Comparison of ENCODE assay signal across 8 mouse cellular contexts in the genomic region with DNA sequence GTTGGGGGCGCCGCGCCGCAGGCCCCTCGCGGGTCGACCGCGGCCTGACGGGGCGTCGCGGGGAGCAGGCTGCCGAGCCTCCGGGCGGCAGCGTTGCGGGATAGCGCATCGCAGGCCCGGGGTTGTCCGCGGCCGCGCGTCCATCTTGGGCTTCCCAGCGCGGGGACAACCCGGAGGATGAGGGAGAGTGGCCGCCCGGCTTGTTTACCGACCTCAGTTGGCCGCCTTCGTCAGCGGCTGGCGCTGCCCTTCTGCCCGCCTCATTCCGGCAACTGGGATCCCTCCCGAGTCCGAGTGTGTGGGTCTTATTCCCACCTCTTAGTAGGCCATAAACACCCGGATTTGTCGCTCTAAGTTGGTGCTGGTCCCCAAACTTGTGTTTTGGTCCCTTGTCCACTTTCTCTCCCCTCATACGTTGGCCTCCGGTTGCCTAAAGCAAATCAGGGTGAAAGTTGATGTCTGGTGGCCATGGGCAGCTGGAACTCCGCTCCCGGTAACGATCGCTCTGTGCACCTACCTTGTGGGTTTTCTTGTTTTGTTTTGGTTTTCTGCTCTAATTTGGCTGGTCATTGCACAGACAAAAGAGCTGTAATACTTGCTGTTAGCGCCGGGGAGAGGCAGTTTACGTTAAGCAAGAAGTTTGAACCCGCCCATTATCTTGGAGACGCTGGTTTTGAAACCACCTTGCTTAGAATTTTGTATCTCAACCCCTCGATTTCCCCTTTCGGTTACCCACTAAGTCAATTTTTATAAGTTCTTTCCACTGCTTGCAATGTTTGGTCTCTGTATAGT. TPM values are rescaled to one million over a fixed set of nuclear protein-coding genes. Genes with fewer than 3 reads are reported as not detected.
DNase-seq lines count a peak whose midpoint lies in the region; ATAC-seq and TF ChIP-seq lines count a peak whose summit lies in the region.

No protein-coding gene starts in this region.

- no peaks in the 10 kb centered on the region for H3K36me3 ChIP-seq in forebrain, postnatal 0 days (ENCODE audit: insufficient read depth)

- peaks cover 16% of the 10 kb centered on the region for H3K4me1 ChIP-seq in forebrain, postnatal 0 days (ENCODE audit: insufficient read depth)

- peak overlapping the region; percentile 89 for H3K9ac ChIP-seq in forebrain, postnatal 0 days

- H3K27ac ChIP-seq in forebrain, postnatal 0 days (ENCODE audit: low read depth, low read length) = peak overlapping the region; percentile 98
- H3K27ac ChIP-seq in layer of hippocampus, adult 2 months = peak overlapping the region; percentile 98

- ATAC-seq in forebrain, postnatal 0 days = peak; percentile 38; the same call in 1 of the 2 replicates

- peak overlapping the region; percentile 98 for H3K4me3 ChIP-seq in forebrain, postnatal 0 days (ENCODE audit: low read depth, low read length)
- H3K4me3 ChIP-seq in layer of hippocampus, adult 2 months = peak overlapping the region; percentile 88

- 1% methylated on average over 50 of the region's 55 CpGs for WGBS in forebrain, postnatal 0 days

- H3K9me3 ChIP-seq in forebrain, postnatal 0 days (ENCODE audit: low read length) = no peaks in the 10 kb centered on the region

- no peaks in the 10 kb centered on the region for H3K27me3 ChIP-seq in forebrain, postnatal 0 days (ENCODE audit: insufficient read depth, low read length)

- DNase-seq in MEL-GATA-1-ER (ENCODE audit: extremely low read depth, low read depth) = peak; percentile 61
- DNase-seq in cerebellum, adult 11 months = peak; percentile 49
- peak; percentile 38 for DNase-seq in forebrain, postnatal 0 days
- DNase-seq in heart, postnatal 36 days = peak; percentile 55 to 66
- peak in 1 of 2 experiments; percentile 17 for DNase-seq in layer of hippocampus, adult 2 months (ENCODE audit: low spot score in 2 of 2)
- DNase-seq in lung, postnatal 36 days = peak; percentile 47
- peak; percentile 52 for DNase-seq in ovary, postnatal 36 days (ENCODE audit: low spot score)
- DNase-seq in urinary bladder, postnatal 25 days (ENCODE audit: low spot score) = peak; percentile 36

- intact Hi-C loops in heart, postnatal 36 days (cut with DNase I) = loop anchor here (5.0 kb wide), 3 partner anchors 71 to 191 kb away; partner anchors contain the start of genes Ctbp2, Eef1akmt2 and Fgfr2

- TF ChIP-seq CTCF in forebrain, postnatal 0 days (IDR thresholded peaks at IDR 0.05; ENCODE audit: low read depth) = no peak
- TF ChIP-seq CTCF in layer of hippocampus, adult 2 months (conservative IDR thresholded peaks at IDR 0.05) = no peak; the same call in 1 of the 2 replicates

- peak overlapping the region; percentile 70 for H3K4me2 ChIP-seq in forebrain, postnatal 0 days (ENCODE audit: low read depth)

RNA-seq across cellular contexts. Expression of gene Zranb1, which starts 0.8 kb away (rescaled TPM):
- 84.4 and 90.1 TPM in 2 replicates for total RNA-seq in forebrain, postnatal 0 days (2014; rRNA removed)
- polyA plus RNA-seq in forebrain, postnatal 0 days (2015; fragmentation: Nextera tagmentation; extraction: Ambion mirVana) = 23.6 and 25.7 TPM in 2 replicates
- 10 to 100 TPM; 36.3 to 41.7 TPM for total RNA-seq in heart, postnatal 36 days (2021)
- total RNA-seq in layer of hippocampus, adult 2 months (2021) = 10 to 100 TPM; 45.9 to 46.3 TPM
